Mouse (Mus musculus) cerebellum, adult 2 months (tissue): Measurements from ENCODE around the gene Aven. TPM values are rescaled to one million over a fixed set of nuclear protein-coding genes. Genes with fewer than 3 reads are reported as not detected.

Experiments
- DNase-seq, 2 experiments: peaks; one replicate each; pipeline ENCODE4 v3.0.0; 2021
- H3K27ac ChIP-seq: fragments of 200-500 bp; 2 replicates; pipeline ENCODE4 v1.5.1; 2012; ENCODE audit warnings: low read length, control low read depth, inconsistent platforms; ENCODE audit not compliant: insufficient read depth
- H3K27me3 ChIP-seq: fragments of 200-500 bp; 2 replicates; pipeline ENCODE4 v1.6.1; 2012; ENCODE audit warnings: inconsistent platforms, mild to moderate bottlenecking, low read length, moderate library complexity; ENCODE audit not compliant: control insufficient read depth, insufficient read depth
- H3K4me1 ChIP-seq: fragments of 200-500 bp; 2 replicates; pipeline ENCODE4 v1.6.1; 2011; ENCODE audit warnings: low read length; ENCODE audit not compliant: control insufficient read depth, insufficient read depth
- H3K4me3 ChIP-seq: fragments of 200-500 bp; replicated peaks from 2 replicates; pipeline ENCODE3; 2011; ENCODE audit warnings: mild to moderate bottlenecking, low read depth, low read length, control low read depth; ENCODE audit not compliant: insufficient read depth
- CTCF ChIP-seq: fragments of 200-500 bp; IDR thresholded peaks from 2 replicates; pipeline ENCODE4 v1.5.1; 2011; ENCODE audit warnings: low read depth, mild to moderate bottlenecking, control low read depth, low read length, moderate library complexity, borderline replicate concordance; ENCODE audit not compliant: insufficient read depth
- POLR2A ChIP-seq: fragments of 200-500 bp; IDR thresholded peaks from 2 replicates; pipeline ENCODE4 v1.6.1; 2011; ENCODE audit warnings: low read length, control low read depth, borderline replicate concordance; ENCODE audit not compliant: insufficient read depth
- WGBS: fragments of 180-500 bp; shearing (Covaris S2); methylation state at CpG from one replicate; pipeline ENCODE4 v1.1.7; 2018; 5-methylcytosine and 5-hydroxymethylcytosine counted together
- polyA plus RNA-seq: library from polyadenylated mRNA; depleted of rRNA; stranded (reverse); fragments of >200 nt; gene quantifications from 2 replicates; pipeline ENCODE4 v1.2.3, GENCODE M21; 2012

Aven gene
- polyA plus RNA-seq, 1 experiment: 19.1 TPM

GRCm38 (mm10) chr2:112516728-112517127 is 24.0 kb downstream of the Aven start:
- Histone ChIP-seq H3K27ac (no peak overlapping the region), H3K4me1 (no peaks in the 10 kb centered on the region), H3K4me3 (no peak overlapping the region), H3K27me3 (no peaks in the 10 kb centered on the region)
- 92% methylated on average over 3 of the region's 3 CpGs for WGBS
- DNase-seq: no peak
- TF ChIP-seq CTCF: no peak
- no peak for TF ChIP-seq POLR2A

- no peak for TF ChIP-seq POLR2A
- no peak for TF ChIP-seq CTCF
- Histone ChIP-seq H3K4me3 (no peak overlapping the region), H3K27ac (no peak overlapping the region), H3K27me3 (no peaks in the 10 kb centered on the region), H3K4me1 (no peaks in the 10 kb centered on the region)
- DNase-seq: no peak
- WGBS: 90% methylated on average over 3 of the region's 3 CpGs
These were observed 24.5 kb downstream of the Aven start for GRCm38 (mm10) chr2:112517218-112517617.

DNA sequence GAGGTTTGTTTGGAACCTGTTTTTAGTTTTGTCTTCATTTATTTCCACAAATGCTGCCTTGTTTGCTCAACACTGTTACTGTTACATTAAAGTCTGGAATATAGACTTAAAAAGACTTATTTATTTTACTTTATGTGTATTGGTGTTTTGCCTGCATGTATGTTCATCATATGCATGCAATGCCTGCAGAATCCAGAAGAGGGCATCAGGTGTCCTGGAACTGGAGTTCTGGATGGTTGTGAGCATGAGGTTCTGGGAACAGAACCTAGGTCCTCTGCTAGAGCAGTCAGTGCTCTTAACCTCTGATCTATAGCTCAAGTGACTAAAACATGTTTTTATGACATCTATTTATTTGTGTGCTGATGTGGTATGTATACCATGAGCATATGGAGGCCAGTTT is 25.8 kb downstream of the Aven start:
- Histone ChIP-seq H3K4me3 (no peak overlapping the region), H3K27ac (no peak overlapping the region), H3K27me3 (no peaks in the 10 kb centered on the region), H3K4me1 (peaks cover 1% of the 10 kb centered on the region; the same call in 1 of the 2 replicates)
- no peak for TF ChIP-seq CTCF
- TF ChIP-seq POLR2A: no peak
- DNase-seq: no peak

GRCm38 (mm10) chr2:112520526-112521482 is 28.0 kb downstream of the Aven start:
- Histone ChIP-seq H3K4me1 (peaks cover 4% of the 10 kb centered on the region; the same call in 1 of the 2 replicates), H3K27ac (no peak overlapping the region), H3K4me3 (no peak overlapping the region), H3K27me3 (no peaks in the 10 kb centered on the region)
- TF ChIP-seq POLR2A: no peak
- no peak for TF ChIP-seq CTCF
- WGBS: 81% methylated on average over 4 of the region's 4 CpGs
- no peak for DNase-seq

GRCm38 (mm10) chr2:112526933-112527332 is 34.2 kb downstream of the Aven start:
- WGBS: 84% methylated on average over 3 of the region's 3 CpGs
- no peak overlapping the region for H3K4me3 ChIP-seq
- TF ChIP-seq POLR2A: no peak
- TF ChIP-seq CTCF: no peak
- H3K4me1 ChIP-seq: peaks cover 4% of the 10 kb centered on the region; the same call in 1 of the 2 replicates
- DNase-seq: no peak
- H3K27ac ChIP-seq: no peak overlapping the region
- H3K27me3 ChIP-seq: no peaks in the 10 kb centered on the region

DNA sequence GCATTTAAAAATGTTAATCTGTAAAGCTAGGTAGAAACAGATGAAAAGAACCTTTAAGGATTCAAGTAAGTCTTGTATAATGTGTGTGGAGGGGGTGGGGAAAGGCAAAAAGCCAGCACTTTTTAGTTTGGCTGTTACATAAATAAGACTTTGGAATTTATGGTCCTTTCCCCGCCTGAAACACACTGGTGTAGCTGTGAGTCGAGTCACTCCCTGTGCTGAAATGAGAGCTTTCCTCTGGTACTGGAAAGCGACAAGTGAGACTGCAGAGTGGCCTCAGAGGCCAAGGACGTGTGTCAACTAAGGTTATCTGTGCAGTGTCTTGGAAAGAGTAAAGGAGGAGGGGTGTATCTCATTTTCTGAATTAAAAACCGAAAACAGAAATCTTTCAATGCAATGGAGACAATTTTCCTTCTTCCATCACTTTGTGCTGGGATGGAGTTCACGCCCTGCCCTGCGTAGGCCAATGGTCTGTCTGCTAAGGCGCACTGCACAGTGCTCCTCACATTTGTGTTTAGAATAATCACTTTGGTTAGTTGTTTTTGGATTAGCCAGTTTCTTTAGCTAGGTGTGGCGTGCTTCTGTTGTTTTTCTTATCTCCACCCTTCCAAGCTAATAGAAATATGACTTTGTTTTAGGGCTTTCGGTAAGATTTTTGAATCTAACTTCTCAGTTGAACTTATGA is 40.2 kb downstream of the Aven start:
- no peak for DNase-seq
- Histone ChIP-seq H3K27ac (no peak overlapping the region), H3K4me3 (no peak overlapping the region), H3K4me1 (no peaks in the 10 kb centered on the region), H3K27me3 (no peaks in the 10 kb centered on the region)
- no peak for TF ChIP-seq POLR2A
- TF ChIP-seq CTCF: no peak
- 83% methylated on average over 10 of the region's 10 CpGs for WGBS

DNA sequence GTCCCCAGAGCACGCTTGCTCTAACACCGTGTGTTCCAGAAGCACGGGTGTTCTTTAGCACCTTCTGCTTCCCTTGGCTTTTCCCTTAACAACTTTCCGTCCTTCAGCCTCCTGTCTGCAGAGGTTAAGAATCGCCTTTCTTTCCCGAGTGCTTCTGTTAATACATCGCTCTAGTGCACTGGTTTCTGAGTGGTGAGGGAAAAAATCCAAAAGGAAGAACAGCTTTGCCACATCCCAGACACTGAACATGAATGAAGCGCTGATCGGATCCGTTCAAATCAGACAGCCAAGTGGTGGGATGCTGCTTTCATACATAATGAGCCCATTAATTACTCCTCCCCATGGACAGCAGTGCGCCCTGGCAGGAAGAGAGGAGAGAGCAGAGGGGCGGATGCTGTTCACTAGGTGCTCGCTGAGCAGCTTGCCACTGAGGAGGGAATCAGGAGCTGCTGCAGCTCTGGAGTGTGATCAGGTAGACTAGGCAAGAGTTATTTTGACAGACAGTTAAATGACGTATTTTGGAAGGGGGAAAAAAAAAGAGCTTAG is 42.0 kb downstream of the Aven start:
- Histone ChIP-seq H3K27ac (no peak overlapping the region), H3K4me1 (no peaks in the 10 kb centered on the region)
- DNase-seq: no peak

More for the DNA sequence above, 42.0 kb downstream of the Aven start:
- WGBS: 19% methylated on average over 14 of the region's 14 CpGs
- H3K4me3 ChIP-seq: no peak overlapping the region
- no peaks in the 10 kb centered on the region for H3K27me3 ChIP-seq
- TF ChIP-seq POLR2A (no peak), CTCF (no peak)
